Mouse (Mus musculus) olfactory bulb, adult 2 months (tissue): ENCODE data around the gene Mapk1ip1l. TPM values are rescaled to one million over a fixed set of nuclear protein-coding genes. Genes with fewer than 3 reads are reported as not detected.

ENCODE experiments used
- H3K27ac ChIP-seq: fragments of 200-500 bp; 2 replicates; pipeline ENCODE4 v1.5.1; 2012; ENCODE audit warnings: low read depth, low read length; ENCODE audit not compliant: insufficient read depth
- H3K4me1 ChIP-seq: fragments of 200-500 bp; 2 replicates; pipeline ENCODE4 v1.6.1; 2012; ENCODE audit warnings: low read length; ENCODE audit not compliant: control insufficient read depth, insufficient read depth
- H3K4me3 ChIP-seq: fragments of 200-500 bp; 2 replicates; pipeline ENCODE4 v1.5.1; 2012; ENCODE audit warnings: mild to moderate bottlenecking, low read depth, low read length, moderate library complexity; ENCODE audit not compliant: insufficient read depth
- CTCF ChIP-seq: fragments of 200-500 bp; IDR thresholded peaks from 2 replicates; pipeline ENCODE4 v1.5.1; 2012; ENCODE audit warnings: low read depth, mild to moderate bottlenecking, low read length, moderate library complexity; ENCODE audit not compliant: insufficient read depth
- POLR2A ChIP-seq: fragments of 200-500 bp; IDR thresholded peaks from 2 replicates; pipeline ENCODE4 v1.6.1; 2012; ENCODE audit warnings: mild to moderate bottlenecking, low read depth, low read length, moderate library complexity; ENCODE audit not compliant: insufficient read depth
- WGBS: fragments of 180-500 bp; shearing (Covaris S2); methylation state at CpG from one replicate; pipeline ENCODE4 v1.1.7; 2018; 5-methylcytosine and 5-hydroxymethylcytosine counted together
- polyA plus RNA-seq: library from polyadenylated mRNA; stranded (reverse); fragments of >200 nt; gene quantifications from 2 replicates; pipeline ENCODE4 v1.2.4, GENCODE M21; 2012; ENCODE audit warnings: low replicate concordance; ENCODE audit not compliant: missing spikeins, insufficient read depth, insufficient read length

Gene Mapk1ip1l
- polyA plus RNA-seq = not detected in 2 replicates

- peak within 1 kb of the TSS; percentile 82 for H3K27ac ChIP-seq
- peaks cover 2% of the 10 kb centered on the region; the same call in 1 of the 2 replicates for H3K4me1 ChIP-seq
- peak within 1 kb of the TSS; percentile 100 for H3K4me3 ChIP-seq
- WGBS = 1% methylated on average over 34 of the region's 34 CpGs
- TF ChIP-seq CTCF (peak; percentile 94), POLR2A (peak; percentile 56)
Observed at GRCm38 (mm10) chr14:47297785-47298407, at the start of gene Mapk1ip1l. Gene Mapk1ip1l, plus strand, starts transcription at chr14:47298266.

- no peaks in the 10 kb centered on the region for H3K4me1 ChIP-seq
- no peak for TF ChIP-seq CTCF
- no peak for TF ChIP-seq POLR2A
- no peak overlapping the region for H3K27ac ChIP-seq
- 69% methylated on average over 6 of the region's 6 CpGs for WGBS
- no peak overlapping the region for H3K4me3 ChIP-seq
Observed at GRCm38 (mm10) chr14:47249839-47250238, 48.2 kb upstream of the Mapk1ip1l start.

GRCm38 (mm10) chr14:47264866-47265265 lies 33.2 kb upstream of the Mapk1ip1l start:
- H3K4me1 ChIP-seq = no peaks in the 10 kb centered on the region
- H3K4me3 ChIP-seq = no peak overlapping the region
- no peak overlapping the region for H3K27ac ChIP-seq
- 88% methylated on average over 3 of the region's 3 CpGs for WGBS
- no peak for TF ChIP-seq POLR2A
- no peak for TF ChIP-seq CTCF

- Histone ChIP-seq H3K4me3 (no peak overlapping the region), H3K27ac (no peak overlapping the region), H3K4me1 (no peaks in the 10 kb centered on the region)
- TF ChIP-seq CTCF (no peak), POLR2A (no peak)
- 90% methylated on average over 8 of the region's 8 CpGs for WGBS
Observed at GRCm38 (mm10) chr14:47265829-47266228, 32.2 kb upstream of the Mapk1ip1l start.

- 97% methylated on average over 4 of the region's 4 CpGs for WGBS
- no peak overlapping the region for H3K27ac ChIP-seq
- no peak overlapping the region for H3K4me3 ChIP-seq
- H3K4me1 ChIP-seq = no peaks in the 10 kb centered on the region
- no peak for TF ChIP-seq CTCF
- TF ChIP-seq POLR2A = no peak
Observed at GRCm38 (mm10) chr14:47269056-47269455, 29.0 kb upstream of the Mapk1ip1l start.

- Histone ChIP-seq H3K4me1 (no peaks in the 10 kb centered on the region), H3K27ac (no peak overlapping the region), H3K4me3 (no peak overlapping the region)
- no peak for TF ChIP-seq CTCF
- no peak for TF ChIP-seq POLR2A
- 98% methylated on average over 2 of the region's 2 CpGs for WGBS
Observed at GRCm38 (mm10) chr14:47269706-47270105, 28.4 kb upstream of the Mapk1ip1l start.

- no peak for TF ChIP-seq POLR2A
- Histone ChIP-seq H3K4me1 (no peaks in the 10 kb centered on the region; the same call in 1 of the 2 replicates), H3K27ac (no peak overlapping the region), H3K4me3 (no peak overlapping the region)
- 71% methylated on average over 3 of the region's 3 CpGs for WGBS
Observed at GRCm38 (mm10) chr14:47273751-47274150, 24.3 kb upstream of the Mapk1ip1l start.

GRCm38 (mm10) chr14:47275417-47275816 lies 22.6 kb upstream of the Mapk1ip1l start:
- H3K4me3 ChIP-seq = no peak overlapping the region
- 27% methylated on average over 3 of the region's 3 CpGs for WGBS
- H3K4me1 ChIP-seq = no peaks in the 10 kb centered on the region; the same call in 1 of the 2 replicates
- H3K27ac ChIP-seq = no peak overlapping the region
- TF ChIP-seq CTCF (no peak), POLR2A (no peak)

GRCm38 (mm10) chr14:47276036-47276603 lies 21.9 kb upstream of the Mapk1ip1l start:
- peak overlapping the region; percentile 67 for H3K4me3 ChIP-seq

More at GRCm38 (mm10) chr14:47276036-47276603, 21.9 kb upstream of the Mapk1ip1l start:
- no peaks in the 10 kb centered on the region; the same call in 1 of the 2 replicates for H3K4me1 ChIP-seq
- TF ChIP-seq CTCF (no peak), POLR2A (no peak)
- WGBS = 3% methylated on average over 22 of the region's 22 CpGs
- H3K27ac ChIP-seq = no peak overlapping the region
